Mouse (Mus musculus): ENCODE results near the gene Wdr48. TPM values are rescaled to one million over a fixed set of nuclear protein-coding genes. Genes with fewer than 3 reads are reported as not detected.
A peak's percentile ranks its signal among the peaks of the same experiment; 100 is the strongest.

Gene Wdr48
- total and polyA plus RNA-seq, 3 experiments: 20.7 to 22.9 (median 21.6) TPM

DNA sequence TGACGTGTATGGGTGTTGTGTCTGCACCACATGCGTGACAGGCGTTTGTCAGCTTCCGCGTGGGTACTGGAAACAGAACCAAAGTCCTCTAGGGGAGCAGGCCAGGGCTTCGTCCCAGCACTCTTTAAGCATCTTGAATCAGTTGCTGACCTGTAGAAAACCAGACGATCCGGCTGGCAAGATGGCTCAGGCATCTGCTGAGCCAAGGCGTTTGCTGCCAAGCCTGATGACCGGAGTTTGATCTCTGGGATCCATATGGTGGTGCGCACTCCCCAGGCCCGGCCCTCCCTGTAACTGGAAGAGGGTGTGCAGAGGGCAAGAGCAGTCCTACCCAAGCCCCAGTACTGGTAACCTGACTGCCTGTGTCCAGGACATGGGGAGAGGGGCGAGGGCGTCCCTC is 47.2 kb downstream of the Wdr48 start:
- no peak overlapping the region for H3K9ac ChIP-seq (ENCODE audit: low read depth, low read length)
- no peaks in the 10 kb centered on the region for H3K4me1 ChIP-seq (ENCODE audit: control insufficient read depth, insufficient read depth, low read length)
- H3K27ac ChIP-seq: no peak overlapping the region
- H3K36me3 ChIP-seq (ENCODE audit: control insufficient read depth, insufficient read depth, low read length): no peaks in the 10 kb centered on the region
- TF ChIP-seq POLR2A (IDR thresholded peaks at IDR 0.05; ENCODE audit: insufficient read depth, low read depth, low read length): no peak
- no peak for TF ChIP-seq EP300 (IDR thresholded peaks at IDR 0.05; ENCODE audit: insufficient read depth, low read depth, low read length)
- no peak for TF ChIP-seq CTCF (IDR thresholded peaks at IDR 0.05)
- intact Hi-C loops (cut with DNase I): no loop called here
- no peaks in the 10 kb centered on the region for H3K27me3 ChIP-seq (ENCODE audit: control insufficient read depth, insufficient read depth, low read length)
- 81% methylated on average over 14 of the region's 14 CpGs for WGBS
- no peak for DNase-seq
- no peak overlapping the region for H3K4me3 ChIP-seq
- no peaks in the 10 kb centered on the region for H3K79me2 ChIP-seq (replicated peaks; ENCODE audit: control insufficient read depth, insufficient read depth, low read length)

DNA sequence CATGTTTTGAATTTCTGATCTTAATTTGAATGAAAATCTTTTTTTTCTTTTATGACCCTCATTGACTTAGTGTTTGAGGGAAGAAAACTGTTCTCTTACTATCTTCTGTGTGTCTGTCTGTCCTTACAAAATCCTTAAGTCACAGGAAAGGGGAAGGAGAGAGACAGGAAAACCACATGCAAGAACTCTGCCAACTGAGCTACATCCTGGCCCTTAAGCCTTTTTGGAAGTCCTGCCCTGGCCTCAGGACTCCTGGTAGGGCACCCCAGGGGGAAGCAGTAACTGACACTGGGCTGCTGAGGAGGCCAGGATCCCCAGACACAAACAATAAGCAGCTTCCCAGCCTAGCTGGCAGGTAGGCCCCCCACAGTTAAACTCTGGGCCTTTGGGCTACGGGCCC is 48.6 kb downstream of the Wdr48 start:
- TF ChIP-seq POLR2A (IDR thresholded peaks at IDR 0.05; ENCODE audit: insufficient read depth, low read depth, low read length) (no peak), EP300 (IDR thresholded peaks at IDR 0.05; ENCODE audit: insufficient read depth, low read depth, low read length) (no peak), CTCF (IDR thresholded peaks at IDR 0.05) (no peak)
- H3K4me1 ChIP-seq (ENCODE audit: control insufficient read depth, insufficient read depth, low read length): no peaks in the 10 kb centered on the region
- intact Hi-C loops (cut with DNase I): no loop called here
- no peaks in the 10 kb centered on the region for H3K27me3 ChIP-seq (ENCODE audit: control insufficient read depth, insufficient read depth, low read length)
- 90% methylated on average over 1 of the region's 1 CpGs for WGBS
- no peaks in the 10 kb centered on the region for H3K79me2 ChIP-seq (replicated peaks; ENCODE audit: control insufficient read depth, insufficient read depth, low read length)
- H3K9ac ChIP-seq (ENCODE audit: low read depth, low read length): no peak overlapping the region
- DNase-seq: no peak
- H3K27ac ChIP-seq: no peak overlapping the region
- H3K36me3 ChIP-seq (ENCODE audit: control insufficient read depth, insufficient read depth, low read length): no peaks in the 10 kb centered on the region
- no peak overlapping the region for H3K4me3 ChIP-seq

DNA sequence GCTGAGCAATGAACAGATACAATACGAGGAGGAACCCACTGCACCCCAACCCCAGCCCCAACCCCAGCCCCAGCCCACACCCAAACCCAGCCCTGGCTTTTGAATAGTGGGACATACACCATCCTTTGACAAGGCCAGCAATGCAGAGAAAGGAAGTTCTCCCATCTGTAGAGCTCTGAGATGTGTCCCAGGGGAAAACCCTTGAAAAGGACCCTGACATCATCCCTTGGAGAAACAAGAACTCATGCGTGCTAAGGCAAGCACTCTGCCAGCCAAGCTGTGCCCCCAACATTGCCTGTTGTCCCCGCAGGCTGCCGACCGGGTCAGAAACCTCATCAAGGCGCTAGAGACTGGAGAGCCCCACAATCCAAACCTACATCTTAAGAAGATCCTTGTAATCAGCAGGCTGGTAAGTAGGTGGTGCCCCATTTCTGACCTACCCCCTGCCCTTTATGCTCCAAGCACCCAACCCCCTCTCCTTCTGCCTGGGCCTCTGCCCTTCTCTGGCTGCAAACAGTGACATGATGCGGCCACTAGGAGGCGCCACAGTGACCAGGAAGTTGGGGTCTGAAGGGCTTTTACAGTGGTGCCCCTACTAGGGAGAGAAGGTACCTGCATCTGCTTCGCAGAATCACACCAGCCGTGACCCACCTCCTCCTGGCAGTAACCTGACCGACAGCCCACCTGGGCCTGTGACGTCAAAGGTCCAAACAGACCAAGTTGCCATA is 50.7 kb downstream of the Wdr48 start:
- Histone ChIP-seq H3K9ac (ENCODE audit: low read depth, low read length) (no peak overlapping the region), H3K4me1 (ENCODE audit: control insufficient read depth, insufficient read depth, low read length) (no peaks in the 10 kb centered on the region), H3K4me3 (no peak overlapping the region), H3K27ac (no peak overlapping the region), H3K27me3 (ENCODE audit: control insufficient read depth, insufficient read depth, low read length) (no peaks in the 10 kb centered on the region), H3K79me2 (replicated peaks; ENCODE audit: control insufficient read depth, insufficient read depth, low read length) (no peaks in the 10 kb centered on the region), H3K36me3 (ENCODE audit: control insufficient read depth, insufficient read depth, low read length) (no peaks in the 10 kb centered on the region)
- TF ChIP-seq EP300 (IDR thresholded peaks at IDR 0.05; ENCODE audit: insufficient read depth, low read depth, low read length) (no peak), POLR2A (IDR thresholded peaks at IDR 0.05; ENCODE audit: insufficient read depth, low read depth, low read length) (no peak), CTCF (IDR thresholded peaks at IDR 0.05) (peak; percentile 63)
- intact Hi-C loops (cut with DNase I): no loop called here
- WGBS: 67% methylated on average over 12 of the region's 12 CpGs
- no peak for DNase-seq

DNA sequence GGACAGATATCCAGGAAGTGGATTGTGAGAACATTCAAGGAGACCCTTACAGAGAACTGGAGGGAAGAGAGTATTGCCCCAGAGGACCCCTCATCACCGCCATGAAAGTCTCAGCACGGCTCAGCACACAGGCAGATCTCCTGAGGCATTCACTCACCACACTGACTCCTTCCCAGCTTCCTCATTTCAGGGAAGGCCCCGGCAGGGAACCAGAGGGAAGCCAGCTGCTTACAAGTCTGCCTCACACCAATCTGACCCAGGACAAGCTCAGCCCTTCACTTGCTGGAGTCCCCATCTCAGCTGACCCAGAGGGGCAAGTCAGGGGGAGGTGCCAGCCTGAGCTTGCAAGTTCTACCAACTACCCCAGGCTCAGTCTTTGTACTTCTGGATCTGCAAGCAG is 54.1 kb downstream of the Wdr48 start:
- Histone ChIP-seq H3K4me1 (ENCODE audit: control insufficient read depth, insufficient read depth, low read length) (no peaks in the 10 kb centered on the region), H3K4me3 (no peak overlapping the region), H3K9ac (ENCODE audit: low read depth, low read length) (no peak overlapping the region), H3K27ac (no peak overlapping the region), H3K79me2 (replicated peaks; ENCODE audit: control insufficient read depth, insufficient read depth, low read length) (no peaks in the 10 kb centered on the region), H3K36me3 (ENCODE audit: control insufficient read depth, insufficient read depth, low read length) (no peaks in the 10 kb centered on the region), H3K27me3 (ENCODE audit: control insufficient read depth, insufficient read depth, low read length) (no peaks in the 10 kb centered on the region)
- TF ChIP-seq EP300 (IDR thresholded peaks at IDR 0.05; ENCODE audit: insufficient read depth, low read depth, low read length) (no peak), CTCF (IDR thresholded peaks at IDR 0.05) (no peak), POLR2A (IDR thresholded peaks at IDR 0.05; ENCODE audit: insufficient read depth, low read depth, low read length) (no peak)
- intact Hi-C loops (cut with DNase I): no loop called here
- DNase-seq: no peak
- WGBS: 31% methylated on average over 3 of the region's 3 CpGs

DNA sequence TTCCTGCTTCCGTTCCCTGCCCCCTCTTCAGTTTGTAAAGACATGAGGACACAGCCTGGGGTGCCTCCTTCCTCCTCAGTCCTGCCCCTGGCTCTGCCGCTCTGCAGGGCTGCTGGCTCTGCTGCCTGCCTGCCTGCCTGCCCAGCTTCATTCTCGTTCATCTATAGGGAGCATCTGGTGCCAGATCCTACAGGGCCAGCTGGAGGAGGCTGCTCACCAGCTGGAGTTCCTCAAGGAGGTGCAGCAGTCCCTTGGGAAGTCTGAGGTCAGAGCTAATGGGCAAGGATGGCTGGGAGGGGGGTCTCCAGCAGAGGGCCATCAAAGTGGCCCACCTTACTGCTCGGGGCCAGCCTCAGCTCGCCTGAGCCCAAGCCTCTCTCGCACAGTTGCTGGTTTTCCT is 55.8 kb downstream of the Wdr48 start:
- DNase-seq: no peak
- H3K4me1 ChIP-seq (ENCODE audit: control insufficient read depth, insufficient read depth, low read length): no peaks in the 10 kb centered on the region

DNA sequence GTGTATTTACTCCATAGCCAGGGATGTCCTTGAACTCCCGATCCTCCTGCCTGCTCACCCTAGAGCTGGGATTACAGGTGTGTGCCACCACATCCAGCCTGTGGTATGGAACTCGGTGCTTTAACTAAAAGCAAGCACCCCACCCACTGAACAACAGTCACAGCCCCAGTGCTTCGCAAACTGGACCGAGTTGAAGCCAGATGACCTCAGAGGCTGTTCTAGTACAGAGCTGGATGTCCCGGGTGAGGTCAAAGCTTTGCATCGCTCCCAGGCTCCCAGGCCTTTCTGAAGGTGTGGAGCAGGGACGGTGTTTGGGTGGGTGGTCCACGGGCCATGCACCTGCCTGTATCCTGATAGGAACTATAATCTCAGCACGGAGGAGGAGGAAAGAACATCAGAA is 56.7 kb downstream of the Wdr48 start:
- Histone ChIP-seq H3K27me3 (ENCODE audit: control insufficient read depth, insufficient read depth, low read length) (no peaks in the 10 kb centered on the region), H3K79me2 (replicated peaks; ENCODE audit: control insufficient read depth, insufficient read depth, low read length) (no peaks in the 10 kb centered on the region), H3K9ac (ENCODE audit: low read depth, low read length) (no peak overlapping the region), H3K27ac (no peak overlapping the region), H3K4me1 (ENCODE audit: control insufficient read depth, insufficient read depth, low read length) (no peaks in the 10 kb centered on the region), H3K36me3 (ENCODE audit: control insufficient read depth, insufficient read depth, low read length) (no peaks in the 10 kb centered on the region), H3K4me3 (no peak overlapping the region)
- intact Hi-C loops (cut with DNase I): no loop called here
- 71% methylated on average over 9 of the region's 9 CpGs for WGBS
- TF ChIP-seq POLR2A (IDR thresholded peaks at IDR 0.05; ENCODE audit: insufficient read depth, low read depth, low read length): no peak
- DNase-seq: no peak

More for the DNA sequence above, 55.8 kb downstream of the Wdr48 start:
- H3K9ac ChIP-seq (ENCODE audit: low read depth, low read length): no peak overlapping the region
- intact Hi-C loops (cut with DNase I): no loop called here
- H3K27me3 ChIP-seq (ENCODE audit: control insufficient read depth, insufficient read depth, low read length): no peaks in the 10 kb centered on the region
- no peaks in the 10 kb centered on the region for H3K79me2 ChIP-seq (replicated peaks; ENCODE audit: control insufficient read depth, insufficient read depth, low read length)
- WGBS: 55% methylated on average over 6 of the region's 6 CpGs
- H3K4me3 ChIP-seq: no peak overlapping the region
- TF ChIP-seq POLR2A (IDR thresholded peaks at IDR 0.05; ENCODE audit: insufficient read depth, low read depth, low read length): no peak
- TF ChIP-seq CTCF (IDR thresholded peaks at IDR 0.05): no peak
- TF ChIP-seq EP300 (IDR thresholded peaks at IDR 0.05; ENCODE audit: insufficient read depth, low read depth, low read length): no peak
- no peaks in the 10 kb centered on the region for H3K36me3 ChIP-seq (ENCODE audit: control insufficient read depth, insufficient read depth, low read length)
- no peak overlapping the region for H3K27ac ChIP-seq
